Mouse (Mus musculus) neural tube, embryonic 11.5 days (tissue): ENCODE results near the gene Robo4. TPM values are rescaled to one million over a fixed set of nuclear protein-coding genes. Genes with fewer than 3 reads are reported as not detected.

Source experiments
- ATAC-seq: fragments of 200-750 bp; cut with Nextera tagmentation; 2 replicates; pipeline ENCODE4 v1.8.0; 2017; ENCODE audit warnings: moderate number of reproducible peaks, mild to moderate bottlenecking, moderate TSS enrichment, moderate library complexity; ENCODE audit not compliant: insufficient read depth, low FRiP score, low TSS enrichment
- DNase-seq: peaks from one replicate; pipeline ENCODE4 v3.0.0-alpha.2; 2015; ENCODE audit warnings: low spot score
- H3K27ac ChIP-seq: fragments of 300-500 bp; sonication (generic); 2 replicates; pipeline ENCODE4 v1.5.1; 2014; ENCODE audit warnings: low read depth, mild to moderate bottlenecking, low read length
- H3K27me3 ChIP-seq: fragments of 300-500 bp; sonication (generic); 2 replicates; pipeline ENCODE4 v1.6.1; 2014; ENCODE audit warnings: mild to moderate bottlenecking, low read length, mixed read lengths; ENCODE audit not compliant: control insufficient read depth, insufficient read depth
- H3K36me3 ChIP-seq: fragments of 300-500 bp; sonication (generic); 2 replicates; pipeline ENCODE4 v1.6.1; 2014; ENCODE audit warnings: mild to moderate bottlenecking, low read length, moderate library complexity, mixed read lengths; ENCODE audit not compliant: control insufficient read depth, insufficient read depth
- H3K4me1 ChIP-seq: fragments of 300-500 bp; sonication (generic); 2 replicates; pipeline ENCODE4 v1.6.1; 2014; ENCODE audit warnings: low read length, mixed read lengths; ENCODE audit not compliant: control insufficient read depth, insufficient read depth
- H3K4me2 ChIP-seq: fragments of 300-500 bp; sonication (generic); 2 replicates; pipeline ENCODE4 v1.6.1; 2014; ENCODE audit warnings: low read depth, mild to moderate bottlenecking, moderate library complexity
- H3K4me3 ChIP-seq: fragments of 300-500 bp; sonication (generic); 2 replicates; pipeline ENCODE4 v1.5.1; 2014; ENCODE audit warnings: low read depth, low read length
- H3K9ac ChIP-seq: fragments of 300-500 bp; sonication (generic); 2 replicates; pipeline ENCODE4 v1.6.1; 2014; ENCODE audit warnings: mild to moderate bottlenecking, low read length
- H3K9me3 ChIP-seq: fragments of 300-500 bp; sonication (generic); 2 replicates; pipeline ENCODE4 v1.6.1; 2016; ENCODE audit warnings: low read length; ENCODE audit not compliant: control insufficient read depth
- WGBS: fragments of 180-500 bp; shearing (Covaris S2); extraction: QIAGEN DNeasy Blood & Tissue Kit; methylation state at CpG from one replicate; pipeline ENCODE4 v1.1.7; 2014; 5-methylcytosine and 5-hydroxymethylcytosine counted together
- polyA plus RNA-seq: library from polyadenylated mRNA; unstranded; fragments of >200 nt; fragmentation: Nextera tagmentation; extraction: Ambion mirVana; gene quantifications from 2 replicates; pipeline ENCODE4 v1.2.1, GENCODE M21; 2014

Robo4 gene
- 6.7 and 11.6 TPM in 2 replicates for polyA plus RNA-seq

GRCm38 (mm10) chr9:37401802-37402201 lies at the start of gene Robo4:
TSS of gene Robo4 (plus strand) at chr9:37401897.
- Histone ChIP-seq H3K27ac (no peak within 1 kb of the TSS), H3K9ac (no peak within 1 kb of the TSS), H3K36me3 (no peaks in the 10 kb centered on the region), H3K4me1 (no peaks in the 10 kb centered on the region), H3K4me2 (no peak within 1 kb of the TSS), H3K27me3 (no peaks in the 10 kb centered on the region), H3K4me3 (no peak within 1 kb of the TSS), H3K9me3 (no peaks in the 10 kb centered on the region)
- DNase-seq (no peak), ATAC-seq (no peak)
- WGBS: 18% methylated on average over 7 of the region's 7 CpGs

GRCm38 (mm10) chr9:37354485-37354884 lies 47.2 kb upstream of the Robo4 start:
- H3K27ac ChIP-seq: no peak overlapping the region
- H3K27me3 ChIP-seq: no peaks in the 10 kb centered on the region
- WGBS: 70% methylated on average over 1 of the region's 1 CpGs
- no peaks in the 10 kb centered on the region for H3K4me1 ChIP-seq
- H3K36me3 ChIP-seq: no peaks in the 10 kb centered on the region
- no peak overlapping the region for H3K9ac ChIP-seq
- H3K4me2 ChIP-seq: no peak overlapping the region
- ATAC-seq (no peak), DNase-seq (no peak)
- H3K9me3 ChIP-seq: no peaks in the 10 kb centered on the region
- no peak overlapping the region for H3K4me3 ChIP-seq

- H3K9ac ChIP-seq: no peak overlapping the region
- peak; percentile 36 for DNase-seq
- H3K4me2 ChIP-seq: no peak overlapping the region
- 58% methylated on average over 7 of the region's 7 CpGs for WGBS
- no peaks in the 10 kb centered on the region for H3K4me1 ChIP-seq
- H3K36me3 ChIP-seq: no peaks in the 10 kb centered on the region
- no peaks in the 10 kb centered on the region for H3K27me3 ChIP-seq
- H3K27ac ChIP-seq: peak overlapping the region; percentile 65; the same call in 1 of the 2 replicates
- ATAC-seq: peak; percentile 74
- H3K9me3 ChIP-seq: no peaks in the 10 kb centered on the region
- no peak overlapping the region for H3K4me3 ChIP-seq
These were observed 42.9 kb upstream of the Robo4 start for GRCm38 (mm10) chr9:37358713-37359330.

- H3K9me3 ChIP-seq: no peaks in the 10 kb centered on the region
- H3K4me3 ChIP-seq: no peak overlapping the region
- no peaks in the 10 kb centered on the region for H3K27me3 ChIP-seq
- DNase-seq (peak; percentile 72), ATAC-seq (peak; percentile 82)
- H3K36me3 ChIP-seq: no peaks in the 10 kb centered on the region
- H3K4me1 ChIP-seq: no peaks in the 10 kb centered on the region
- H3K27ac ChIP-seq: peak overlapping the region; percentile 65
- H3K4me2 ChIP-seq: no peak overlapping the region
- H3K9ac ChIP-seq: no peak overlapping the region
- 37% methylated on average over 6 of the region's 6 CpGs for WGBS
These were observed 42.1 kb upstream of the Robo4 start for GRCm38 (mm10) chr9:37359331-37360220.

GRCm38 (mm10) chr9:37362084-37362483 lies 39.6 kb upstream of the Robo4 start:
- H3K27ac ChIP-seq: no peak overlapping the region
- H3K9me3 ChIP-seq: no peaks in the 10 kb centered on the region
- no peak overlapping the region for H3K4me2 ChIP-seq
- DNase-seq (no peak), ATAC-seq (no peak)
- H3K36me3 ChIP-seq: no peaks in the 10 kb centered on the region
- H3K4me1 ChIP-seq: no peaks in the 10 kb centered on the region
- no peak overlapping the region for H3K9ac ChIP-seq
- H3K4me3 ChIP-seq: no peak overlapping the region
- H3K27me3 ChIP-seq: no peaks in the 10 kb centered on the region

GRCm38 (mm10) chr9:37362881-37363280 lies 38.8 kb upstream of the Robo4 start:
- no peak overlapping the region for H3K4me2 ChIP-seq
- DNase-seq (no peak), ATAC-seq (no peak)
- no peak overlapping the region for H3K4me3 ChIP-seq
- no peaks in the 10 kb centered on the region for H3K9me3 ChIP-seq
- H3K27ac ChIP-seq: no peak overlapping the region
- no peaks in the 10 kb centered on the region for H3K4me1 ChIP-seq
- H3K9ac ChIP-seq: no peak overlapping the region
- H3K36me3 ChIP-seq: no peaks in the 10 kb centered on the region
- WGBS: 55% methylated on average over 1 of the region's 1 CpGs
- H3K27me3 ChIP-seq: no peaks in the 10 kb centered on the region

- Histone ChIP-seq H3K27ac (no peak overlapping the region), H3K4me2 (no peak overlapping the region), H3K4me3 (no peak overlapping the region), H3K9ac (no peak overlapping the region), H3K27me3 (no peaks in the 10 kb centered on the region), H3K4me1 (no peaks in the 10 kb centered on the region), H3K36me3 (no peaks in the 10 kb centered on the region), H3K9me3 (no peaks in the 10 kb centered on the region)
- 80% methylated on average over 3 of the region's 3 CpGs for WGBS
- no peak for DNase-seq
- no peak for ATAC-seq
These were observed 38.1 kb upstream of the Robo4 start for GRCm38 (mm10) chr9:37363551-37363950.

- 84% methylated on average over 3 of the region's 3 CpGs for WGBS
- no peak overlapping the region for H3K9ac ChIP-seq
- no peaks in the 10 kb centered on the region for H3K9me3 ChIP-seq
- H3K4me3 ChIP-seq: no peak overlapping the region
- H3K4me1 ChIP-seq: no peaks in the 10 kb centered on the region
- no peak for DNase-seq
- no peaks in the 10 kb centered on the region for H3K27me3 ChIP-seq
- H3K27ac ChIP-seq: no peak overlapping the region
- H3K4me2 ChIP-seq: no peak overlapping the region
- ATAC-seq: no peak
- no peaks in the 10 kb centered on the region for H3K36me3 ChIP-seq
These were observed 37.3 kb upstream of the Robo4 start for GRCm38 (mm10) chr9:37364392-37364791.

GRCm38 (mm10) chr9:37365706-37366105 lies 36.0 kb upstream of the Robo4 start:
- Histone ChIP-seq H3K27me3 (no peaks in the 10 kb centered on the region), H3K9ac (no peak overlapping the region), H3K36me3 (no peaks in the 10 kb centered on the region), H3K4me3 (no peak overlapping the region), H3K27ac (no peak overlapping the region), H3K4me2 (no peak overlapping the region), H3K4me1 (no peaks in the 10 kb centered on the region), H3K9me3 (no peaks in the 10 kb centered on the region)
- 70% methylated on average over 5 of the region's 5 CpGs for WGBS
- DNase-seq: no peak
- ATAC-seq: no peak
